Mouse (Mus musculus): Measurements from ENCODE around the gene Rnf121. TPM values are rescaled to one million over a fixed set of nuclear protein-coding genes. Genes with fewer than 3 reads are reported as not detected.

Rnf121 gene
- 10 to 100 TPM; 36.5 to 40.4 TPM for total RNA-seq (2021)
- long read RNA-seq, transcript Rnf121-202 (9 exons, 2,249 nt): major isoform, 43 of 52 reads
- long read RNA-seq, partial matches to known transcripts: 3 of 52 reads
- long read RNA-seq, other reads (novel, unspliced or antisense): 5 of 52 reads

GRCm38 (mm10) chr7:102065046-102065891 lies at the start of gene Rnf121, which contains the start of the genes Xndc1 and Xntrpc:
Gene Rnf121 (minus strand): TSS chr7:102065469.
Gene Xndc1 (plus strand): TSS chr7:102065511.
Gene Xntrpc (plus strand): TSS chr7:102065713.
- DNase-seq (ENCODE audit: low spot score in 2 of 2): peak; percentile 92 to 95

DNA sequence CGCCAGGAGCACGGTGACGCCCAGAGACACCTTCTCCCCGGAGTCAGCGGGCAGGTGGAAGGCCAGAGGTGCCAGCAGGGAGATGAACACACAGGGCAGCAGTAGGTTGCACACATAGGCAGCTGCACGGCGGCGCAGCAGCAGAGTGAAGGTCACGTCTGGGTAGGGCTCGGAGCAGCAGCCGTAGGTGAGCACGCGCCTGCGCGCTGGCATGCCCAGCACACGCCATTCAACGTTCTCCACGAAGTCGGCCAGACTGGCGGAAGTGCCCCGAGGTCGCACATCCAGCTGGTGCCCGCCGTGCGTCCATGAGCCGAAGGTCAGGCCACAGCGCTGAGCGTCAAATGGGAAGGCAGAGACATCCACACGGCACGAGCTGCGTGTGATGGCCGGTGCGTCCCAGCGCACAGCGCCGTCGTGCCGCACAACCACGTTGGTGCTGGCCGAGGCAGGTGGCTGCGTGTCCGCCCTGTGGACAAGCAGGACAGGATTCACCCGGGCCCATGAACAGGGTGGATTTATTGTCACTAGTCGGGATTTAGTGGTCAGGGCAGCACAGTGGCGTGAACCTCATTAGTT lies 48.0 kb upstream of the Rnf121 start:
- DNase-seq (ENCODE audit: low spot score in 2 of 2): no peak

GRCm38 (mm10) chr7:102109746-102110145 lies 44.5 kb upstream of the Rnf121 start:
- no peak for DNase-seq (ENCODE audit: low spot score in 2 of 2)

GRCm38 (mm10) chr7:102109171-102109570 lies 43.9 kb upstream of the Rnf121 start, which contains the start of gene Art5:
Gene Art5 (minus strand): TSS chr7:102109489.
- DNase-seq (ENCODE audit: low spot score in 2 of 2): no peak

- no peak for DNase-seq (ENCODE audit: low spot score in 2 of 2)
These were observed 42.9 kb upstream of the Rnf121 start for GRCm38 (mm10) chr7:102108206-102108605.

- no peak for DNase-seq (ENCODE audit: low spot score in 2 of 2)
These were observed 41.5 kb upstream of the Rnf121 start for GRCm38 (mm10) chr7:102106700-102107141.

DNA sequence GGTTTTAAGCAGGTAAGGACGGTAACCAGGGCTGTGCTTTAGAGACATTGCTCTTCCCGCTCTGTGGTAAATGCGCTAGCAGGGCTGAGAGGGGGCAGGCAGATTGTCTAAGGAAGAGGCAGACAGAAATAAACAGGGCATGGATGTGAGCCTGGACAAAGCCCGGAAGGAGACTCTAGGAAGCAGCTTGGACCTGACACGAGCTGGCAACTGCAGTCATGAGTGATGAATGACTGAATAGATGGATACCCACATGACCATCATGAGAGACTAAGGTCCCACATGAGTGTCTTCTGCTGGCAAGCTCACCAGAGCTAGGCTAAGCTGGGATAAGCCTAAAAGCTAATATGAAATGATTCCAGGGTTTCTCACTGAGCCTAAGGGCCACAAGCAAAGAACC lies 38.9 kb upstream of the Rnf121 start:
- DNase-seq (ENCODE audit: low spot score in 2 of 2): no peak

DNA sequence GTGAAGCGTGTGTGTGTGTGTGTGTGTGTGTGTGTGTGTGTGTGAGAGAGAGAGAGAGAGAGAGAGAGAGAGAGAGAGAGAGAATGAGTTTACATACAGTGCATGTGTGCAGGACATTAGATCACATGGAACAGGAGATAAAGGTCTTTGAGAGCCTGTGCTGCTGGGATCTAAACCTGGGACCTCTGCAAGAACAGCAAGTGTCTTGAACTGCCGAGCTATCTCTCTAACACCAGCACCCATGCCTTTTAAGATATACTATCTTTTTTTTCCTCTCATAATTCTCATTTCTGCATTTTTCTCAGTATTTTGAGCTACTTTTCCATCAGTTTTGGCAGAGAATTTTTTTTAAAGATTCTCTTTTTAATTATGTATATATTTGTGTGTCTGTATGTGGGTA lies 38.3 kb upstream of the Rnf121 start:
- no peak for DNase-seq (ENCODE audit: low spot score in 2 of 2)

- no peak for DNase-seq (ENCODE audit: low spot score in 2 of 2)
These were observed 37.4 kb upstream of the Rnf121 start for GRCm38 (mm10) chr7:102102696-102103095.

DNA sequence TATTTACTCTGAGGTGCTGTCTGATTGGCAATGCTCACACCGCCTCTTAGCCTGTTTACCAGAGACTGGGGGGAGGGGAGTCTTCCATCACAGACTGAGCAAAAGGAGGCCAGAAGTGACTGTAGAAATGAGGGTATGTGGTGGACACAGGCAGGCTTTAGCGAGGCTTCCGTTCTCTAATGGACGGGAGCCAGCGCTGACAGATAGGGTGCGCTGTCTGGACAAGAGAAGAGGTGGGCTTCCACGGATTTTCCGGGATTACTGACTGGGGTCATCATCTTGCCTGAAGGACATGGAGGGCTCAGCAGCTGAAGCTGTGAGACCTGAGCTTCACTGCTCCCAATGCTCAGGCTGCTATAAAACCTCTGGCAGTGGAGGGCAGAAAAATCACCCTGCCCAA lies 37.0 kb upstream of the Rnf121 start:
- no peak for DNase-seq (ENCODE audit: low spot score in 2 of 2)

GRCm38 (mm10) chr7:102101487-102101886 lies 36.2 kb upstream of the Rnf121 start, which contains the start of gene Art1:
Gene Art1 (plus strand): TSS chr7:102101743.
- no peak for DNase-seq (ENCODE audit: low spot score in 2 of 2)

- DNase-seq (ENCODE audit: low spot score in 2 of 2): no peak
These were observed 35.6 kb upstream of the Rnf121 start for GRCm38 (mm10) chr7:102100868-102101267.

GRCm38 (mm10) chr7:102099760-102100661 lies 34.7 kb upstream of the Rnf121 start:
- DNase-seq (ENCODE audit: low spot score in 2 of 2): no peak

DNA sequence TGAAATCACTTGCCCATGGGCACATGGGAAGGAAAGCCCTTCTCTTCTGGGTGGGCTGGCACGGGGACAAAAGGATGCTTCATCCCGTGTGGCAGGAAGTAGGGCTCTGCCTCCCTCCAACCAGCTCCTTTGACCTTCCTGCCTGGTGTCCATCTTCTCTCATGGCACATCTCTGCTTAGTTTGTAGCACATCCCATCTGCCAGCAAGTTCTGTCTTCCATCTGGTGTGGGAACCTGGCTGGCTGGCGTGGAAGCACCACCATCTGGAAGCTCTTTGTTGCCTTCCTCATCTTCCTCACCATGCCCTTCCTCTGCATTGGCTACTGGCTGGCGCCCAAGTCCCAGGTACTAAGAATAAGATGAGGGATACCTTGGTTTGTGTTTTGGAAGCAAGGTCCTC lies 22.1 kb upstream of the Rnf121 start:
- peak in 1 of 2 experiments; percentile 44 for DNase-seq (ENCODE audit: low spot score in 2 of 2)

- DNase-seq (ENCODE audit: low spot score in 2 of 2): no peak
These were observed 18.9 kb upstream of the Rnf121 start for GRCm38 (mm10) chr7:102084041-102084696.

DNA sequence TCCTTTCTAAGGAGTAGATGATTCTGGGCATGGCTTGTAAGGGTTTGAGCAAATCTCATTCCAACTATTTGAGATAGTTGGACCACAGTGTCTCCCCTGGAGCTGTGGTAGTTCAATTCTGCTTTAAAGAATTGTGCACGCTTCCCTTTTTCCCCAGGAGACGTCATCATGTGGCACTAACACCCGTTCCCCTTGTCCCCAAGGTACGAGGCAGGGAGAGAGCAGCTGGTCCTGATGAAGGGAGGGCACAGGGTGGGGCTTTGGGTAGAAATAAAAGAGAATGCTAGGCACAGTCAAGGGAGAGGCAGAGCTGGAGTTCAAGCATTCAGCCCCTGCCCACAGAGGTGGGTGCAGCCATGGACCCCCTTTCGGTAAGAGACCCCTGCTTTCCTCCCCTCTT lies 17.5 kb upstream of the Rnf121 start, which contains the start of gene Trpc2:
Trpc2 (plus strand) TSS at position 301 of the 400 bp plus-strand sequence.
- DNase-seq (ENCODE audit: low spot score in 2 of 2): no peak

DNA sequence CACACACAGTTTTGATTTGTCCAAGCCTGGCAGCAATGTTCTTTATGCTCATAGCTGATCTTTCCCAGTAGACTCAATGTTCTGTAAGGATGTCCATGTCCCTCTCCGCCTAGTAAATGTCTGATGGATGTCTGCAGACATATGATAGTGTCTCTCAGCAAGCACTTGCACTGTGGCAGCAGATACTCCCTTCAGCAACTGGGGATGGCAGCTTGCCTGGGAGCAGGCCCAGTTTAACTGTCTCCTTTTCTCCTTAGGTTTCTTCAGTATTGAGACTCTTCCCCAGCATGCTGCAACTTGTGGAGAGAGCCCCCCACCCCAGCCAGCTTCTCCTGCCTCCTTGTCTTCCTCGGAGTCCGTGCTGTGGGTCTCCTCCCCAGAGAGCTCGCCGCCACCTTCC lies 16.5 kb upstream of the Rnf121 start:
- DNase-seq (ENCODE audit: low spot score in 2 of 2): no peak

DNA sequence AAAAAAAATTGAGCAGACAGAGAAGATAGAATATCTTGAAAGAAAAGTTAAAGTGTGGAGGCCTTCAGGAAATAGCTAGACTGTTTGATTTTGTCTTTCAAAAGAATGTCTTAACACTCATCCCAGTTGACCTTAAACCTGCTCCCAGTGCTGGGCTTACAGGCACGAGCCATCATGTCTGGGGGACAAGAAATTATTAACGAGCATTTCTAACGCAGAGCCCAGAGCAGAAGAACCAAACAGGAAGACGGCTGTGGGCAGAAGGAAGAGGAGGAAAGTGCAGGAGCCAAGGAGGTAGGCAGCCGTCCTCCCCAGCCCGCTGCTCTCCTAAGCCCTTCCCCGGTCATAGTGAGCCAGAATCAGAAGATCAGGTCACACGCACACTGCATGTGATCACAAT lies 15.0 kb upstream of the Rnf121 start:
- DNase-seq (ENCODE audit: low spot score in 2 of 2): no peak

DNA sequence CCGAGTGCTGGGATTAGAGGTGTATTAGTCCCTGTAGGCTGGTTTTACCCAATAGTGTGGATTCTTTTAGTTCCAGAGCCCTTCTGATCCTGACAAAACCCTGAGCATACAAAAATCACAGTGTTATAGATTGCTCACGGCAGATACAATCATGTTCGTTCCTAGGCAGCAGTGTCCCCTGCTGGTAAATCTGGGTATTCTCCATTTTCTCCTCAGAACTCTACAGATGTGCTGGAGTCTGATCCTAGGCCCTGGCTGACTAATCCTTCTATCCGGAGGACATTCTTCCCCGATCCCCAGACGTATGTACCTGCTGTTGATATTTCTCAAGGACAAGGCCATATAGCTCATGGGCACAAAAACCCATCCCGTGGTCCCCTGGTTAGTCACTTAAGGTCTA lies 13.2 kb upstream of the Rnf121 start:
- peak in 1 of 2 experiments; percentile 49 for DNase-seq (ENCODE audit: low spot score in 2 of 2)

GRCm38 (mm10) chr7:102076714-102077296 lies 11.5 kb upstream of the Rnf121 start:
- peak in 1 of 2 experiments; percentile 19 for DNase-seq (ENCODE audit: low spot score in 2 of 2)

Data from layer of hippocampus, adult 18-20 months (tissue).